Mouse (Mus musculus) urinary bladder, postnatal 36 days (tissue): ENCODE measurements around the gene Lcp2.

Experiments
- DNase-seq, 2 experiments: peaks; one replicate each; pipeline ENCODE4 v3.0.0; 2022; ENCODE audit warnings: low spot score in 2 of 2, mixed read lengths in 1 of 2

Lcp2 gene

DNA sequence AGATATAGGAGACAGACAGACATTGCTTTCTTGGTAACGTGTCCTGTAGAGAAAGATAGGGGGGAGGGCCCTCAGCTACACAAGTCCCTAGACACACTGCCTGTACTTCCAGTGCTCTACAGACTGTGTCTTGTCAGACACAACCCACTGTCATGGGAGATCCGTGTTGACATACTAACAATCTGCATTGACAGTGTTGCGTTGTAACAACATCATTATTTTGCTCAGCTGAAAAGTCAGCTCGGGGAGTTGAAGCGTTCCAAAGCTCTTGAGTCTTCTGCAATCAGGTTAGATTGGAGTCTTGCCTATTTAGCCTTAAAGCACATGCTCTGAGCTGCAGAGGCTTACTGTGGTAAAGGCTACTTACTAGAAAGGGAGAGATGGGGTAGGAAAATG is 820 bp downstream of the Lcp2 start:
- DNase-seq = no peak

DNA sequence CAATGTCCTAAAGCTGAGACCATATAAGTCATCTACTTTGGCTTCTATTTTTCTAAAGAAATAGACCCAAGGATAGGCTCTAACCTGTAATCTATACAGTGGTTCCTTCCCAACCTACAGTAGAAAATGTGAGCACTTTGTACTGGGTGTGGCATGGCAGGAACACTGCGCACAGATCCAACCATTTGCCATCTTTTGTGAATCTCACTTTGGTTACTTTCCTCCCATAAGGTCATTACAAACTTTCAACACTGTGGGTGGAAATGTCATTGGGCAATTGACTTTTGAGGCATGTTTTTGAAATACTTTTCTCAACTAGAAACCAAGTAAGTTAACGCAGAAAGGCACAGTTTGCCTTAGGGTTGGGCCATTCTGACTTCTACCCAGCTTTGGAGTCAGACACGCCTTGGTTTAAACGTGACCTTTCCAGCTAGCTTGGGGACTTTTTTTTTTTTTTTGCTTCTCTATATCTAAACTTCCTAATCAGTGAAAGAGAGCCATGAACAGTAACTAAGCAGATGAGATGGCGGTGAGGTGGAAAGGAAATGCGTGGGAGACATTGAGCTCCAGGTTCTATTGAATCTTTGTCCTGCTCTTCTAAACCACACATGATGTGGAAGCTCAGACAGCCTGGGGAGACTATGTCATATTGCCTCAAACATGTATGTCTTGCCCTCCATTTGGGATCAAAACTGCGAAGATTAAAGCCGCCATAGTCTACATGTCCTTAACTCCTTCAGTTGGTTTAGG is 1.8 kb downstream of the Lcp2 start:
- DNase-seq = no peak

DNA sequence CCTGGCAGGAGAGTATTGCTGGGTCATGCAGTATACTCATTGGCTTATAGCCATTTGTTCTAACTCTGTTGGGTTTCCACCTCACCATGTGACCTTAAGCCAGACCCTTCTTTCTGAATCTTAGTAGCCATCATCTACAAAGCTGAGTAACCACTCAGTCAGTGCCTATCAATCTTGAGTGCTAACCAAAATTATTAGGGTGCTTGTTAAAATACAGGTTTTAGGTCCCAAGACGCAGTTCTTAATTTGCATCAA is 2.3 kb downstream of the Lcp2 start:
- DNase-seq = no peak

DNA sequence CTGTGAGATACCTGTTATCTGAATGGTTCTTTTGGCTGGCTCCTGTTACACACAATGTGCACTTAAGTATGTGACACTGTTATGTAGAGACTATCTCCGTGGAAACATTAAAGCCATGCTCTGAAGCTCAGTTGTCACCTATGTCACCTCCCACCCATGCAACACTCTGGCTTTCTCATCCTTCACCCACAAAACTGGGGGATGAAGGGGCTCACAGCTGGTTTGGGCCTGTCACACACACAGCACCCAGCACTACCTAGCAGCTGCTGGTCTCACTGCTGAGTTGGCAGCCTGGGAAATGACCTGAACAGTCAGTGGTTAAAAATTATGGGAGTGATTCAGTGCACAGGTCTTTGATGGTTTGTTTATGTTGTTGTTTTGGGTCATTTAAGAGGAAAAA is 3.3 kb downstream of the Lcp2 start:
- DNase-seq = no peak

GRCm38 (mm10) chr11:34050643-34051042 is 3.9 kb downstream of the Lcp2 start:
- no peak for DNase-seq

GRCm38 (mm10) chr11:34053031-34053818 is 6.5 kb downstream of the Lcp2 start:
- no peak for DNase-seq

GRCm38 (mm10) chr11:34054031-34054727 is 7.5 kb downstream of the Lcp2 start:
- no peak for DNase-seq

DNA sequence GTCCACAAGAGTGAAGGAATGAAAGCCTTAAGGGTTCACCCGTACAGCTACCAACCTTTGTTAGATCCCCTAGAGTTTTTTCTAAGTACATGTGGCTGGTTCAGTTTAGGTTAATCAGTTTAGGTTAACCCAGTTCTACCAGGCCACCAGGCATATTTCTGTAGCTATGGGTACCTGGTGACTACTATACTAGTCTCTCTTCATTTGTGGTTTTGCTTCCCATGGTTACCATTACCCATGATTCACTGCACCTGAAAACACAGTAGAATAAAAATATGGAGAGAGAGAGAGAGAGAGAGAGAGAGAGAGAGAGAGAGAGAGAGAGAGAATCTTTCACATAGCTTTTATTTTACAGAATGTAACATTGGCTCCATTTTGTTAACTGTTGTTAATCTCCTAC is 10.0 kb downstream of the Lcp2 start:
- no peak for DNase-seq

DNA sequence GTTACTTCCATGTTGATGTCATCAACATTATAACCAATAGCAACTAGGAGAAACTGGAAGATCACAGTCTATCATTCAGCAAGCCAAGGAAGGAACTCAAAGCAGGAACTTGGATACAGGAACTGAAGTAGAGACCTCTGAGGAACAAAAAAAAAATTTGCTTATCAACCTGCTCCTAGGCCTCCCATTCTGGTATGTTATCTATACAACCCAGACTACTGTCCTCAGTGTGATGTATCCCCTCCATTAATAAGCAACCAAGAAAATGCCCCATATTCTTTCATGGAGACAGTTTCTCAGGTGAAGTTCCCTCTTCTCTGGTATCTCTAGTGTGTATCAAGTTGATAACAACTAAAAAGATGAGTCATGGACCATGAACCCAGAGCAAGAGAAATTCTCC is 11.6 kb downstream of the Lcp2 start:
- DNase-seq = no peak

GRCm38 (mm10) chr11:34058960-34059359 is 12.2 kb downstream of the Lcp2 start:
- no peak for DNase-seq

- no peak for DNase-seq
These were observed 15.0 kb downstream of the Lcp2 start for GRCm38 (mm10) chr11:34061740-34062139.

DNA sequence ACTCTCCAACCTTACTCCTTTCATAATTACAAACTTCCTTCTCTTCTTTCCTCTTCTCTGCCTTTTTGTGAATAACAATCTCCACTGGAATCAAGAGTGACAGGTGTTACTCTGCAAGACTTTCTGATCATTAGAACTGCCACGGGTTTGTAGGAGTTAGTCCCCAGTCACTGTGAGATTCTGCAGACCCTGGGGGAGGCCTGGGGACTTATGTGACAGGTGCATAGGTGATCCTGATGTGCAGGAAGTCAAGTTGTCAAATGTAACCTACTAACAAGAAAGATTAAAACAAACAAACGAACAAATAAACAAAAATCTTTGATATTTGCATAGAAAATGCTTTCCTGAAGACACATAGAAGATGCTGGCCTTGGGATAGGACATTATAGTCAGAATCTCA is 16.5 kb downstream of the Lcp2 start:
- DNase-seq = no peak

DNA sequence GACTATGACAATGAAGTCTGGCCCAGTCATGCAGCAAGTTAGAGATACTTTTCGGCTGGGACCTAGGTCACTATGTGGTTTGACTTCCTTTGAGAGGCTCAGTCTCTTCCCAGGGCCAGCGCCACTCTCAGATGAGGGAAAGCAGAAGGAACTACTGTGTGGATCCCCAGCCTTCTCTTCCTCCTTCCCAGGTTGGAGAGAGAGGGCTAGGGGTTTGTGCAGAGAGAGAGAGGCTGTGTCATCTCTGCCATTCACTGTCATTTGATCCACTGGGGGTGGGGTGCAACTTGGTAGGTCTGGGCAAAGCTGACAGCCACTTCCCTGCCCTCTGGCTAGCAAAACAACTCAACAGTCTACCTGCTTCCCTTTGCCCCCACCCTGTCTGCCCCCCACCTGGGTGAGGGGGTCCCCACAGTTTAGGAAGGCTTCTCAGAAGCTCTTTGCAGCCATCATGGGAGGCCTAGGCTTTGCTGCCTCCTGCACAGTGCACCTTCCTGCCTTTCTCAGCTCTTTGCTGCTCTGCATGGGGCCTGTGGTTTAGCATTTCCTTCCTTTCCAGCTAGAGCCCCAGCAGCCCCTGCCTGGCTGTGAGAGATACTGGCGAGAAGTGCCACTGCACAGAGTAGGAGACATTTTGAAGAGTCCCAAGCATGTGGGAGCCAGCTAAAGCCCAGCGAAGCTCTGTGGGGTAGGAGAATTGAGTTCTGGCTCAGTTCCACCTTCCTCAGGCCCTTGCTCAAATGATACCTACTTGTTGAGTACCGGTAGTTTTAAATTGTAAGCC is 17.2 kb downstream of the Lcp2 start:
- peak in 1 of 2 experiments; percentile 3 for DNase-seq

DNA sequence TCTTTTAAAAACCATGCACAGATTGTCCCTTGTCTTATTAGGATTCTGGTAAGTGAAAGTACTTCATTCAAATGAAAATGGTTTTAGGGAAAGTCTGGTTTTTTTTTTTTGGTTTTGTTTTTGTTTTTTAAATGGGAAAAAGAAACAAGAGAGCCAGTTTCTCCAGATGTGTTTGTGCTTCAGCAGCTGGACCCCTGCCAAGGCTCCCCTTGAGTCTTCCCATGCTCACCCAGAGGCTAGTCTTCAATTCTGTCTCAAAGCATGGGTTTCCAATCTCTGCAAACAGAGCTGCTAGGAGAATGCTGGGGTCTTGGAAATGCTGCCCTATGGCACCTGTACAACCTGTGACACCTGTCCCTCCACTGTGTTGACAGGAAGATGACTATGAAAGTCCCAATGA is 23.9 kb downstream of the Lcp2 start:
- DNase-seq = no peak

DNA sequence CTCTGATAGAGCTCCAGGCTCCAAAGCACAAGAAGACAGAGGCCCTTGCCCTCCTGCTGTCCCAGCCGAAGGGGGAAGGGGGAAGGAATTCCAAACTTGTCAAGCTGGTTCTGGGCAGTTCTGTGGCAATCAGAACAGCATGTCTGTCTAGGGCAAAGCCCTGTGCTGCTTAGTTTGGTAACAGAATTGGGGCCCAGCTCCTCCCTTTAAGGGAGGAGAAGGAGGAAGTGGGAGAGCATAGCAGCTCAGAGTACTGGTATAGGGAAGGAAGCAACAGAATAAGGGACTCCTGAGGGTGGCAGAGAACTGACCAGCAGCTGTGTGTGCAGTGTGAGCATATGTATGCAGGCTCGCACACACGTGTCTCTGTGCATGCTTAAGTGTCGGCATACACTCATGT is 25.6 kb downstream of the Lcp2 start:
- peak; percentile 5 to 20 for DNase-seq

DNA sequence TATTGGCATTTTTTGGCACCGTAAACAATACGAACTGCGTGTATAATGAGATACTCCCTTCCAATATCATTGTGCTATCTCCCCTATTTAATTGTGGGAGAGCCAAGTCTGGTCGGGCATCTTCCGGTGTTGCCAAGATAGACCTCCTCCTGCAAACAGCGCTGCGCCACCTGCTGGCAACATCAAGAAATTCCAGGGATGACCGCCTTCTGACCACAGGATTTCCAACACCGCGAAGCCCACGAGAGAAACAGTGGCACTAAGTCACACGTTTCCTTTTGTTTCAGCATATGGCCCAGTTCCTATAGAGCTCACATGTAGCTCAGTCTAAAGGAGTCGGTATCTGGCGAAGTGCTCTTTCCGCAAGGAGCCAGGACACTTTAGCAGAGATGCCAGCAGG is 27.1 kb downstream of the Lcp2 start:
- peak; percentile 15 to 43 for DNase-seq

GRCm38 (mm10) chr11:34077870-34078269 is 31.1 kb downstream of the Lcp2 start:
- DNase-seq = no peak

DNA sequence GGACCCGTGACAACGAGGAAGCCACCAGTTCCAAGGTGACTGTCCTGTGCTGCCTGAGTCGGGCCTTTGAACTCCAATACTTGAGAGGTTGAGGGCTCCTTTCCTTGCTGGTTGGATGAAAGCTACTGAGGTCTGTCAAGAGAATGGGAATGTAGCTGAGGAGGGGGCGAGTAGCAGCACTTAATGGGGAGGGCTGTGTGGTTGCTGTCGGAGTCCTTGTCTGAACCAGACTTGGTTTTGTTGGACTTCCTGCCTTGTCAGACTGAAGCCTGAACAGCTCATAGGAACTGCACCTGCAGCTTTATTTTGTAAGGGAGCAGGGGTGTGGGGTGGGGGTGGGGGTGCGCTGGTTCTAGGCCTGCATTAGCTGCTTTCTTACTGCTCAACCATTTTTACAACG is 31.9 kb downstream of the Lcp2 start:
- DNase-seq = no peak

GRCm38 (mm10) chr11:34079542-34080464 is 33.1 kb downstream of the Lcp2 start:
- DNase-seq = peak in 1 of 2 experiments; percentile 41

GRCm38 (mm10) chr11:34083795-34084194 is 37.1 kb downstream of the Lcp2 start:
- no peak for DNase-seq

- DNase-seq = no peak
These were observed 37.9 kb downstream of the Lcp2 start for GRCm38 (mm10) chr11:34084639-34085038.
